Mouse (Mus musculus) testis, adult 2 months (tissue): Measurements from ENCODE around the gene Tpp1.

ENCODE experiments used
- CTCF ChIP-seq: fragments of 200-500 bp; IDR thresholded peaks from 2 replicates; pipeline ENCODE4 v1.5.1; 2012; ENCODE audit warnings: low read depth, mild to moderate bottlenecking, inconsistent platforms, low read length, moderate library complexity; ENCODE audit not compliant: control insufficient read depth, insufficient read depth, insufficient replicate concordance
- POLR2A ChIP-seq: fragments of 200-500 bp; IDR thresholded peaks from 2 replicates; pipeline ENCODE4 v1.6.1; 2012; ENCODE audit warnings: low read depth, mild to moderate bottlenecking, inconsistent platforms, low read length, moderate library complexity; ENCODE audit not compliant: control insufficient read depth

DNA sequence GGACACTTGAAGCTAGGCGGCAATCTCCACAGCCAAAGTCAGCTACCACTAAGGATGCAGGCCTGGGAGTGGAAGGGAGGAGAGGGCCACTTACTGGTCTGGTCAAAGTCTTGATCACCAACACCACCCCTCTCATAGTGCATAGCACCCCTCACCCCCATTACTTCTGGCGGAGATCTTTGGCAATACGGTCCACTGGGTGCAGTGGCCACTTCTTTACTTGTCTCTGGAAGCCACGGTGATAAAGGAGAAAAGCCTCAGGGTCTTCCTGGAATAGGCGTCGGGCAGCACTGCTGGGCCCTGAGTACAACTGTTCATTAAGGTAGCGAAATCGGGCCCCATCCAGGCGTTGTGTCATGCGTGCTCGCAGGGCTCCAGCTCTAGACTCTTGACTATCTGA, 18.2 kb downstream of the Tpp1 start:
- TF ChIP-seq CTCF (no peak), POLR2A (no peak)
